Mouse (Mus musculus): ENCODE results near the gene Slc1a2. TPM values are rescaled to one million over a fixed set of nuclear protein-coding genes. Genes with fewer than 3 reads are reported as not detected.

The Slc1a2 gene
- total and polyA plus RNA-seq, 3 experiments, result 1.3 to 1.6 (median 1.3) TPM

DNA sequence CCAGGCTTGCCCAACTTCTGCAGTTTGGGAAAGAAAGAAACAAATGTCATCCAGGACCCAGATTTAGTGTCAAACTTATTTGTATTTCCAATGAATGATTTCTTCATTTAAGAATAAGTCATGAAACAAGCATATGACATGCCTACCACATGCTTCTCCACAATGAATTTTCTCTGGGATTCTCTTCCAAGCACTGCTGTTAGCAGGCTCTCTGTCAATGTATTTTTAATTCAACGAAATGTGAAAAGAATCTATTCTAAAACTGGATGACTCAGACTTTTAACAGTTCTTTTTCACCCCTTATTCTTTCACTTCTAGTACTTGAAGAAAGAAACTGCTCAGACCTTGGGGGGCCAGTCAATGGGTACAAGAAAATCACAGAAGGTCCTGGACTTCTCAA, 24.4 kb upstream of the Slc1a2 start:
- dilution Hi-C loops (cut with MboI; ENCODE audit: extremely low pct_ligation_motif_present, extremely low pct_unique_long_range_greater_than_20kb, low sequenced_read_pairs), result no loop called here
- H3K36me3 ChIP-seq (replicated peaks in 1 of 2; ENCODE audit: control insufficient read depth in 1 of 2, insufficient read depth in 1 of 2, low read length in 1 of 2), result no peaks in the 10 kb centered on the region
- H3K79me2 ChIP-seq (replicated peaks; ENCODE audit: control insufficient read depth, extremely low read depth, insufficient read depth, poor library complexity, severe bottlenecking), result no peaks in the 10 kb centered on the region
- H3K4me2 ChIP-seq (ENCODE audit: insufficient read depth, low read depth, poor library complexity, severe bottlenecking), result no peak overlapping the region
- H3K27ac ChIP-seq (ENCODE audit: insufficient read depth, low read depth), result no peak overlapping the region
- TF ChIP-seq TCF12 (IDR thresholded peaks at IDR 0.05; ENCODE audit: low read depth, low read length), result no peak
- no peak for TF ChIP-seq RAD21 (IDR thresholded peaks at IDR 0.05; ENCODE audit: low read depth, low read length)
- no peak for TF ChIP-seq GABPA (IDR thresholded peaks at IDR 0.05; ENCODE audit: insufficient replicate concordance, low read depth, low read length)
- TF ChIP-seq POLR2AphosphoS2 (IDR thresholded peaks at IDR 0.05; ENCODE audit: low read depth, low read length), result no peak
- TF ChIP-seq E2F4 (IDR thresholded peaks at IDR 0.05; ENCODE audit: insufficient replicate concordance, low read depth, low read length), result no peak
- TF ChIP-seq IRF4 (IDR thresholded peaks at IDR 0.05; ENCODE audit: low read depth, low read length), result no peak
- TF ChIP-seq CHD1 (IDR thresholded peaks at IDR 0.05; ENCODE audit: low read depth, low read length), result no peak
- no peak for TF ChIP-seq SMC3 (IDR thresholded peaks at IDR 0.05; ENCODE audit: low read depth, low read length)
- no peak for TF ChIP-seq MAX (IDR thresholded peaks at IDR 0.05; ENCODE audit: low read length)
- no peak for TF ChIP-seq ZC3H11A (IDR thresholded peaks at IDR 0.05; ENCODE audit: low read depth, low read length)
- TF ChIP-seq USF2 (conservative IDR thresholded peaks at IDR 0.05; ENCODE audit: low read depth, low read length), result no peak
- TF ChIP-seq JUND (conservative IDR thresholded peaks at IDR 0.05; ENCODE audit: low read depth, low read length), result no peak
- no peak for TF ChIP-seq UBTF (IDR thresholded peaks at IDR 0.05; ENCODE audit: low read depth, low read length)
- no peak for TF ChIP-seq ZKSCAN1 (IDR thresholded peaks at IDR 0.05; ENCODE audit: borderline replicate concordance, low read depth, low read length)
- no peak for TF ChIP-seq CHD2 (IDR thresholded peaks at IDR 0.05; ENCODE audit: low read length)
- TF ChIP-seq TBP (conservative IDR thresholded peaks at IDR 0.05; ENCODE audit: low read depth, low read length), result no peak
- TF ChIP-seq MEF2A (IDR thresholded peaks at IDR 0.05; ENCODE audit: borderline replicate concordance, low read depth, low read length), result no peak
- no peak for TF ChIP-seq KAT2A (IDR thresholded peaks at IDR 0.05; ENCODE audit: insufficient replicate concordance, low read length)
- no peak for TF ChIP-seq ELF1 (IDR thresholded peaks at IDR 0.05; ENCODE audit: low read depth, low read length)
- no peak for TF ChIP-seq NELFE (IDR thresholded peaks at IDR 0.05; ENCODE audit: low read depth, low read length)
- H3K4me3 ChIP-seq (replicated peaks in 1 of 3; ENCODE audit: low read depth in 2 of 3, low read length in 2 of 3, poor library complexity in 1 of 3), result no peak overlapping the region
- no peak overlapping the region for H3K9ac ChIP-seq (ENCODE audit: insufficient read depth, low read depth)
- H3K4me1 ChIP-seq (ENCODE audit: control insufficient read depth in 1 of 2, insufficient read depth in 2 of 2), result peaks cover 9 to 21% of the 10 kb centered on the region in 2 experiments
- no peaks in the 10 kb centered on the region for H3K9me3 ChIP-seq (replicated peaks; ENCODE audit: low read length)
- in situ Hi-C loops (cut with MboI; ENCODE audit: low pct_ligation_motif_present, low pct_unique_long_range_greater_than_20kb, low sequenced_read_pairs), result no loop called here
- no peak for DNase-seq (ENCODE audit: extremely low read depth)
- H3K27me3 ChIP-seq (replicated peaks), result peaks cover 1% of the 10 kb centered on the region

GRCm38 (mm10) chr2:102635523-102636060, 22.9 kb upstream of the Slc1a2 start:
- Histone ChIP-seq H3K4me3 (replicated peaks in 1 of 3; ENCODE audit: low read depth in 2 of 3, low read length in 2 of 3, poor library complexity in 1 of 3) (no peak overlapping the region), H3K27me3 (replicated peaks) (no peaks in the 10 kb centered on the region), H3K4me1 (ENCODE audit: control insufficient read depth in 1 of 2, insufficient read depth in 2 of 2) (peaks cover 17 to 35% of the 10 kb centered on the region in 2 experiments), H3K9me3 (replicated peaks; ENCODE audit: low read length) (no peaks in the 10 kb centered on the region), H3K79me2 (replicated peaks; ENCODE audit: control insufficient read depth, extremely low read depth, insufficient read depth, poor library complexity, severe bottlenecking) (no peaks in the 10 kb centered on the region), H3K4me2 (ENCODE audit: insufficient read depth, low read depth, poor library complexity, severe bottlenecking) (no peak overlapping the region), H3K27ac (ENCODE audit: insufficient read depth, low read depth) (no peak overlapping the region), H3K9ac (ENCODE audit: insufficient read depth, low read depth) (no peak overlapping the region), H3K36me3 (replicated peaks in 1 of 2; ENCODE audit: control insufficient read depth in 1 of 2, insufficient read depth in 1 of 2, low read length in 1 of 2) (no peaks in the 10 kb centered on the region)
- dilution Hi-C loops (cut with MboI; ENCODE audit: extremely low pct_ligation_motif_present, extremely low pct_unique_long_range_greater_than_20kb, low sequenced_read_pairs), result no loop called here
- TF ChIP-seq JUND (conservative IDR thresholded peaks at IDR 0.05; ENCODE audit: low read depth, low read length) (no peak), SMC3 (IDR thresholded peaks at IDR 0.05; ENCODE audit: low read depth, low read length) (no peak), E2F4 (IDR thresholded peaks at IDR 0.05; ENCODE audit: insufficient replicate concordance, low read depth, low read length) (no peak), ZKSCAN1 (IDR thresholded peaks at IDR 0.05; ENCODE audit: borderline replicate concordance, low read depth, low read length) (no peak), UBTF (IDR thresholded peaks at IDR 0.05; ENCODE audit: low read depth, low read length) (no peak)
- in situ Hi-C loops (cut with MboI; ENCODE audit: low pct_ligation_motif_present, low pct_unique_long_range_greater_than_20kb, low sequenced_read_pairs), result no loop called here
- DNase-seq (ENCODE audit: extremely low read depth), result no peak
